Mouse (Mus musculus) hindbrain, embryonic 12.5 days (tissue): Measurements from ENCODE around the gene Fbln2. TPM values are rescaled to one million over a fixed set of nuclear protein-coding genes. Genes with fewer than 3 reads are reported as not detected.

Experiments
- ATAC-seq: fragments of 200-750 bp; cut with Nextera tagmentation; 2 replicates; pipeline ENCODE4 v1.8.0; 2017; ENCODE audit warnings: moderate TSS enrichment; ENCODE audit not compliant: low FRiP score
- H3K27ac ChIP-seq: fragments of 300-500 bp; sonication (generic); 2 replicates; pipeline ENCODE4 v1.5.1; 2016; ENCODE audit warnings: mild to moderate bottlenecking
- H3K27me3 ChIP-seq: fragments of 300-500 bp; sonication (generic); 2 replicates; pipeline ENCODE4 v1.6.1; 2016; ENCODE audit warnings: mild to moderate bottlenecking
- H3K36me3 ChIP-seq: fragments of 300-500 bp; sonication (generic); 2 replicates; pipeline ENCODE4 v1.6.1; 2016; ENCODE audit warnings: mild to moderate bottlenecking
- H3K4me1 ChIP-seq: fragments of 300-500 bp; sonication (generic); 2 replicates; pipeline ENCODE4 v1.6.1; 2016
- H3K4me2 ChIP-seq: fragments of 300-500 bp; sonication (generic); replicated peaks from 2 replicates; pipeline ENCODE4 v1.6.1; 2016; ENCODE audit warnings: mild to moderate bottlenecking
- H3K4me3 ChIP-seq: fragments of 300-500 bp; sonication (generic); 2 replicates; pipeline ENCODE4 v1.5.1; 2016; ENCODE audit warnings: mild to moderate bottlenecking
- H3K9ac ChIP-seq: fragments of 300-500 bp; sonication (generic); 2 replicates; pipeline ENCODE4 v1.6.1; 2016; ENCODE audit warnings: mild to moderate bottlenecking, moderate library complexity
- H3K9me3 ChIP-seq: fragments of 300-500 bp; sonication (generic); replicated peaks from 2 replicates; pipeline ENCODE4 v1.6.1; 2016; ENCODE audit warnings: mild to moderate bottlenecking
- WGBS: fragments of 180-500 bp; shearing (Covaris S2); methylation state at CpG from one replicate; pipeline ENCODE4 v1.1.7; 2016; 5-methylcytosine and 5-hydroxymethylcytosine counted together
- polyA plus RNA-seq: library from polyadenylated mRNA; unstranded; fragments of >200 nt; fragmentation: Nextera tagmentation; extraction: Ambion mirVana; gene quantifications from 2 replicates; pipeline ENCODE4 v1.2.1, GENCODE M21; 2016

The Fbln2 gene
- polyA plus RNA-seq, 1 experiment from 2014 or later: 102 TPM

DNA sequence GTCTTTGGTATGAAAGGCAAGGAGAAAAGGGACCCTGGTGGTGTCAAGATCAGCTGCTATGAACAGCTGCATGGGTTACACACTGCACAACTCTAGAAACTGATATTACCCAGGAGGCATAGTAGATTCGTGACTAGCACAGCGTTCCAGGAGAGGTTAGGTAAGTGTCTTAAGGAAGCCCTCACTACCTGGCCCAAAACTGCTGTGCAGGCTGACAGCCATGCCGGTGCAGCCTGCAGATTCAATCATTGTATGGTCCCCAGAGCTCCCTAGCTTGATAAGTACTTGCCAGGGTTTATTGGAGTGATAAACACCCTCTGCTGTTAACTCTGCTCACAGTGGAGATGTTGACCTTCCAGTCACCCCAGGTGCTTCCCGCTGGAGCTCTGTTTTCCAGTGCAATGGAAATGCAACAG lies 30.2 kb upstream of the Fbln2 start:
- no peak overlapping the region for H3K4me3 ChIP-seq
- peaks cover 17% of the 10 kb centered on the region for H3K4me1 ChIP-seq
- no peak overlapping the region for H3K27ac ChIP-seq
- H3K9me3 ChIP-seq: no peaks in the 10 kb centered on the region
- WGBS: 75% methylated on average over 4 of the region's 4 CpGs
- no peaks in the 10 kb centered on the region for H3K27me3 ChIP-seq
- H3K4me2 ChIP-seq: no peak overlapping the region
- no peak overlapping the region for H3K9ac ChIP-seq
- ATAC-seq: no peak
- H3K36me3 ChIP-seq: no peaks in the 10 kb centered on the region

DNA sequence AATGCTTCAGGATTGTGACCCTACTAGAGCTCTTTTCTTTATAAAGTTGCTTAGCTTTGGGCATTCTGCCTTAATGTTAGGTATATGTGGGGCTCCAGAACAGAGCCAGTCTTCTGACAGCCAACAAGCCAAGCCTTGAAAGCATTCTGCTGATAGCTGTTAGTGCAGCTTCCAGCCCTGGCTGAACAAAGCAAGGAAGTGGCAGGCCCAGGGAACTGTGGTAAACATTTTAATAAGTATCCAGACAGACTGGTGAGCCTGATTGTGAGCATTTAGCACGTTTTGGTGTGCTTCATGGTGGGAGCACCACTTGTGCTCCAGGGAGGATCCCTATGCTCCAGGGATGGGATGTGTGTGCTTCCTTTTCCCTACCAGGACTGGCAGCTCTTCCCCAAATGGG lies 29.2 kb upstream of the Fbln2 start:
- H3K9me3 ChIP-seq: no peaks in the 10 kb centered on the region
- no peak overlapping the region for H3K4me3 ChIP-seq
- H3K4me1 ChIP-seq: peaks cover 17% of the 10 kb centered on the region
- H3K36me3 ChIP-seq: no peaks in the 10 kb centered on the region
- no peak overlapping the region for H3K4me2 ChIP-seq
- H3K9ac ChIP-seq: no peak overlapping the region
- no peaks in the 10 kb centered on the region for H3K27me3 ChIP-seq
- H3K27ac ChIP-seq: no peak overlapping the region
- whole genome bisulfite sequencing: 42% methylated on average over 1 of the region's 1 CpGs
- ATAC-seq: no peak

- H3K4me3 ChIP-seq: no peak overlapping the region
- no peak overlapping the region for H3K4me2 ChIP-seq
- H3K4me1 ChIP-seq: peaks cover 17% of the 10 kb centered on the region
- WGBS: 56% methylated on average over 2 of the region's 2 CpGs
- H3K27me3 ChIP-seq: no peaks in the 10 kb centered on the region
- H3K9ac ChIP-seq: no peak overlapping the region
- H3K9me3 ChIP-seq: no peaks in the 10 kb centered on the region
- H3K27ac ChIP-seq: no peak overlapping the region
- ATAC-seq: no peak
- H3K36me3 ChIP-seq: no peaks in the 10 kb centered on the region
These were observed 28.3 kb upstream of the Fbln2 start for GRCm38 (mm10) chr6:91183980-91184379.

DNA sequence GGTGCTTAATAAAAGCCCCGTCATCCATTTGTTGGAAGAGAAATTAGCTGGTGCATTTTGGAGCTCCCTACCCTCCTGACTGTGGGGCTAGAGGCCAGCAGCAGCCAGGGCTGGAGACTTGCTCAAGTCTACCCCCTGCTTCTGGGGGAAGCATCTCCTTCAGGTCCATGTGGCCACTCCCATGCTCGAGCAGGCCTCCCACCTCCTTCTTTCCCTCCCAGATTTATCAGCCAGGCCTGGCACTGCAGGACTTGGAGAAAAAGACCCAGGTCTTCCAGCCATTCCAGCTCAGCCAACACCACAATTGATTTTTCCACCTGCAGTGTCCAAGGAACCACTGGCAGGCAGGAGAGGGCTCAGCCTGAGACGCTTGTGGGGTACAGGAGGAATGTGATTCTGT lies 27.5 kb upstream of the Fbln2 start:
- no peaks in the 10 kb centered on the region for H3K36me3 ChIP-seq
- H3K9me3 ChIP-seq: no peaks in the 10 kb centered on the region
- no peak overlapping the region for H3K27ac ChIP-seq
- no peak overlapping the region for H3K4me3 ChIP-seq
- WGBS: 77% methylated on average over 3 of the region's 3 CpGs
- ATAC-seq: no peak
- no peaks in the 10 kb centered on the region for H3K27me3 ChIP-seq
- peaks cover 17% of the 10 kb centered on the region for H3K4me1 ChIP-seq
- H3K4me2 ChIP-seq: no peak overlapping the region
- H3K9ac ChIP-seq: no peak overlapping the region

GRCm38 (mm10) chr6:91185502-91185901 lies 26.8 kb upstream of the Fbln2 start:
- Histone ChIP-seq H3K4me2 (no peak overlapping the region), H3K27me3 (no peaks in the 10 kb centered on the region), H3K4me1 (peaks cover 12% of the 10 kb centered on the region), H3K9ac (no peak overlapping the region), H3K4me3 (no peak overlapping the region), H3K36me3 (no peaks in the 10 kb centered on the region), H3K9me3 (no peaks in the 10 kb centered on the region), H3K27ac (no peak overlapping the region)
- WGBS: 82% methylated on average over 5 of the region's 5 CpGs
- ATAC-seq: no peak

- Histone ChIP-seq H3K36me3 (no peaks in the 10 kb centered on the region), H3K27ac (no peak overlapping the region), H3K4me2 (no peak overlapping the region), H3K9me3 (no peaks in the 10 kb centered on the region), H3K9ac (no peak overlapping the region), H3K4me3 (no peak overlapping the region), H3K4me1 (peaks cover 3% of the 10 kb centered on the region), H3K27me3 (no peaks in the 10 kb centered on the region)
- ATAC-seq: no peak
- WGBS: 63% methylated on average over 4 of the region's 4 CpGs
These were observed 25.9 kb upstream of the Fbln2 start for GRCm38 (mm10) chr6:91186161-91186931.

- 92% methylated on average over 6 of the region's 6 CpGs for WGBS
- ATAC-seq: no peak
- no peaks in the 10 kb centered on the region for H3K4me1 ChIP-seq
- H3K36me3 ChIP-seq: no peaks in the 10 kb centered on the region
- H3K4me3 ChIP-seq: no peak overlapping the region
- H3K27me3 ChIP-seq: no peaks in the 10 kb centered on the region
- H3K9ac ChIP-seq: no peak overlapping the region
- H3K4me2 ChIP-seq: no peak overlapping the region
- no peaks in the 10 kb centered on the region for H3K9me3 ChIP-seq
- no peak overlapping the region for H3K27ac ChIP-seq
These were observed 25.3 kb upstream of the Fbln2 start for GRCm38 (mm10) chr6:91186934-91187333.

- H3K27me3 ChIP-seq: no peaks in the 10 kb centered on the region
- H3K4me2 ChIP-seq: no peak overlapping the region
- no peak overlapping the region for H3K9ac ChIP-seq
- H3K36me3 ChIP-seq: no peaks in the 10 kb centered on the region
- H3K4me3 ChIP-seq: no peak overlapping the region
- ATAC-seq: no peak
- no peaks in the 10 kb centered on the region for H3K9me3 ChIP-seq
- no peak overlapping the region for H3K27ac ChIP-seq
- 76% methylated on average over 3 of the region's 3 CpGs for WGBS
- no peaks in the 10 kb centered on the region for H3K4me1 ChIP-seq
These were observed 24.4 kb upstream of the Fbln2 start for GRCm38 (mm10) chr6:91187871-91188270.

- Histone ChIP-seq H3K27me3 (no peaks in the 10 kb centered on the region), H3K27ac (no peak overlapping the region), H3K9me3 (no peaks in the 10 kb centered on the region), H3K36me3 (no peaks in the 10 kb centered on the region), H3K4me3 (no peak overlapping the region), H3K4me1 (no peaks in the 10 kb centered on the region), H3K9ac (no peak overlapping the region), H3K4me2 (no peak overlapping the region)
- ATAC-seq: no peak
- 88% methylated on average over 6 of the region's 6 CpGs for WGBS
These were observed 22.3 kb upstream of the Fbln2 start for GRCm38 (mm10) chr6:91189971-91190370.

DNA sequence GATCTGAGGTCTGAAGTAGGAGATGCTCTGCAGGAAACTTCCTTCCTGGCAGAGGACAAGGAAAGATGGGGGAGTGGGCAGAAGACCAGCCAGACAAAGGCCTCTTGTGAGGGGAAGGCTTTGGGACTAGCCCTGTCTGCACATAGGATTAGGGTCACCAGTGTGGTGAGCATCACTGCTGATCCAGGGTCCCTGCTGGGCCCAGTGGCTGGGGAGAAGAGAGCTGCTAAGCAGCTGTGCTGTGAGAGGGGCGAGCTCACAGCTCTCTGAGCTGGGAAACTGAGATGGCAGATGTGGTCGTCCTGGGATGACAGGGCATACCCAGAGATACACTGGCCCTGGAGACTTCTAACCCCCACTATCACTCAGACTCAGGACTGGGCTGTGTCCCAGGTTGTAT lies 20.8 kb upstream of the Fbln2 start:
- H3K9me3 ChIP-seq: no peaks in the 10 kb centered on the region
- no peaks in the 10 kb centered on the region for H3K36me3 ChIP-seq
- H3K4me2 ChIP-seq: no peak overlapping the region
- ATAC-seq: no peak
- 39% methylated on average over 2 of the region's 2 CpGs for WGBS
- H3K4me1 ChIP-seq: no peaks in the 10 kb centered on the region
- H3K4me3 ChIP-seq: no peak overlapping the region
- H3K27ac ChIP-seq: no peak overlapping the region
- no peaks in the 10 kb centered on the region for H3K27me3 ChIP-seq
- no peak overlapping the region for H3K9ac ChIP-seq

DNA sequence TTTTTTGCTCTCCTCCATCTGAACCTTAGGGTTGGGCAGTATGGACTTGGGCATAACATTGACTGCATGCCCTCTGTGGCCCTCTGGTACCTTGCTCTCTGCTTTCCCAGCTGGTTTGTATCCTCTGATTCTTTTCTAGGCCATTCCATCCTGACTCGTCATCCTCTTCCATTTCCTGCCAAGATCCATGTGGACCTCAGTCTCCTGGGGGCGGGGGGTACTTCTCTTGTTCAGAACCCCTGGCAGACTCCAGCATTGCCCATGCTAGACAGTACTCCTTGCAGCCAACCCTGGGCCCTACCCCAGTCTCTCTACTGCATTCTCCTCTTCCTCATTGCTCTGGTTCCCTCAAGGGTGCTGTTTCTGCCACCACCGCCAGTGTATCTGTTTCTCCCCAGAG lies 19.8 kb upstream of the Fbln2 start:
- H3K4me3 ChIP-seq: no peak overlapping the region
- no peak overlapping the region for H3K27ac ChIP-seq
- no peak for ATAC-seq
- 95% methylated on average over 3 of the region's 3 CpGs for WGBS
- no peak overlapping the region for H3K9ac ChIP-seq
- no peak overlapping the region for H3K4me2 ChIP-seq
- H3K4me1 ChIP-seq: no peaks in the 10 kb centered on the region
- no peaks in the 10 kb centered on the region for H3K27me3 ChIP-seq
- no peaks in the 10 kb centered on the region for H3K36me3 ChIP-seq
- no peaks in the 10 kb centered on the region for H3K9me3 ChIP-seq

- no peaks in the 10 kb centered on the region for H3K9me3 ChIP-seq
- no peak overlapping the region for H3K4me3 ChIP-seq
- H3K4me2 ChIP-seq: no peak overlapping the region
- H3K4me1 ChIP-seq: no peaks in the 10 kb centered on the region
- WGBS: 67% methylated on average over 1 of the region's 1 CpGs
- no peaks in the 10 kb centered on the region for H3K36me3 ChIP-seq
- no peak overlapping the region for H3K9ac ChIP-seq
- H3K27me3 ChIP-seq: peaks cover 6% of the 10 kb centered on the region; the same call in 1 of the 2 replicates
- ATAC-seq: no peak
- H3K27ac ChIP-seq: no peak overlapping the region
These were observed 19.3 kb upstream of the Fbln2 start for GRCm38 (mm10) chr6:91192851-91193545.

DNA sequence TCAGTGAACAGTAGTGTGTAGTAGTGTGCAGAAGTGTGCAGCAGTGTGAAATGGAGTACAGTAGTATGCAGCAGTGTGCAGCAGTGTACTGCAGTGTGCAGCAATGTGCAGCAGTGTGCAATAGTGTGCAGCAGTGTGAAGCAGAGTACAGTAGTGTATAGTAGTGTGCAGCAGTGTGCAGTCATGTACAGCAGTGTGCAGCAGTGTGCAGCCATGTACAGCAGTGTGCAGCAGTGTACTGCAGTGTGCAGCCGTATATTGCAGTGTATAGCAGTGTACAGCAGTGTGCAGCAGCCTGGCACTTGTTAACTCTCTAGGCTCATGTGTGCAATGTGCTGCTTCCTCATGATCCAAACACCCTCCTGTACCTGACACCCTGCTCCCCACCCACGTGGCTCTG lies 13.8 kb upstream of the Fbln2 start:
- Histone ChIP-seq H3K27me3 (peaks cover 8% of the 10 kb centered on the region), H3K4me3 (no peak overlapping the region), H3K4me1 (peaks cover 26% of the 10 kb centered on the region), H3K4me2 (no peak overlapping the region), H3K27ac (peak overlapping the region; percentile 13; the same call in 1 of the 2 replicates), H3K9ac (no peak overlapping the region), H3K36me3 (no peaks in the 10 kb centered on the region), H3K9me3 (no peaks in the 10 kb centered on the region)
- peak; percentile 29; the same call in 1 of the 2 replicates for ATAC-seq
- WGBS: 59% methylated on average over 2 of the region's 2 CpGs
